Mouse (Mus musculus) midbrain, postnatal 0 days (tissue): ENCODE results near the gene Dennd1c. TPM values are rescaled to one million over a fixed set of nuclear protein-coding genes. Genes with fewer than 3 reads are reported as not detected.

Experiments
- ATAC-seq: fragments of 200-750 bp; cut with Nextera tagmentation; 2 replicates; pipeline ENCODE4 v1.8.0; 2017; ENCODE audit warnings: moderate number of reproducible peaks, mild to moderate bottlenecking, moderate TSS enrichment, moderate library complexity; ENCODE audit not compliant: low FRiP score
- DNase-seq: peaks from one replicate; pipeline ENCODE4 v3.0.0-alpha.2; 2015; ENCODE audit warnings: low spot score
- H3K27ac ChIP-seq: fragments of 300-500 bp; sonication (generic); 2 replicates; pipeline ENCODE4 v1.5.1; 2014; ENCODE audit warnings: low read depth, mild to moderate bottlenecking, low read length, mixed read lengths
- H3K27me3 ChIP-seq: fragments of 300-500 bp; sonication (generic); 2 replicates; pipeline ENCODE4 v1.6.1; 2014; ENCODE audit warnings: low read length, control low read depth, mixed read lengths; ENCODE audit not compliant: insufficient read depth
- H3K36me3 ChIP-seq: fragments of 300-500 bp; sonication (generic); 2 replicates; pipeline ENCODE4 v1.6.1; 2014; ENCODE audit warnings: low read length, control low read depth, mixed read lengths; ENCODE audit not compliant: insufficient read depth
- H3K4me1 ChIP-seq: fragments of 300-500 bp; sonication (generic); 2 replicates; pipeline ENCODE4 v1.6.1; 2014; ENCODE audit warnings: mild to moderate bottlenecking, control low read depth, antibody characterized with exemption, low read length, mixed read lengths; ENCODE audit not compliant: insufficient read depth
- H3K4me2 ChIP-seq: fragments of 300-500 bp; sonication (generic); 2 replicates; pipeline ENCODE4 v1.6.1; 2014; ENCODE audit warnings: low read depth, mild to moderate bottlenecking, low read length, mixed read lengths; ENCODE audit not compliant: poor library complexity, severe bottlenecking
- H3K4me3 ChIP-seq: fragments of 300-500 bp; sonication (generic); 2 replicates; pipeline ENCODE4 v1.5.1; 2014; ENCODE audit warnings: low read depth, mild to moderate bottlenecking, low read length, moderate library complexity
- H3K9ac ChIP-seq: fragments of 300-500 bp; sonication (generic); replicated peaks from 2 replicates; pipeline ENCODE4 v1.6.1; 2014; ENCODE audit warnings: mild to moderate bottlenecking, low read length, moderate library complexity, mixed read lengths; ENCODE audit not compliant: poor library complexity, severe bottlenecking
- H3K9me3 ChIP-seq: fragments of 300-500 bp; sonication (generic); 2 replicates; pipeline ENCODE4 v1.6.1; 2016; ENCODE audit warnings: low read length, control low read depth
- CTCF ChIP-seq: IDR thresholded peaks from 2 replicates; pipeline ENCODE4 v1.5.1; 2016; ENCODE audit warnings: antibody characterized with exemption, mild to moderate bottlenecking
- WGBS: fragments of 180-500 bp; shearing (Covaris S2); extraction: QIAGEN DNeasy Blood & Tissue Kit; methylation state at CpG from one replicate; pipeline ENCODE4 v1.1.7; 2014; 5-methylcytosine and 5-hydroxymethylcytosine counted together
- polyA plus RNA-seq: library from polyadenylated mRNA; unstranded; fragments of >200 nt; fragmentation: Nextera tagmentation; extraction: Ambion mirVana; gene quantifications from 2 replicates; pipeline ENCODE4 v1.2.1, GENCODE M21; 2015
- total RNA-seq: library from RNA; depleted of rRNA; stranded (reverse); fragments of >200 nt; gene quantifications from 2 replicates; pipeline ENCODE4 v1.2.3, GENCODE M21; 2014; rRNA removed

The Dennd1c gene
- total RNA-seq (0.27 and 1.0 TPM in 2 replicates), polyA plus RNA-seq (1.9 and 2.3 TPM in 2 replicates)

DNA sequence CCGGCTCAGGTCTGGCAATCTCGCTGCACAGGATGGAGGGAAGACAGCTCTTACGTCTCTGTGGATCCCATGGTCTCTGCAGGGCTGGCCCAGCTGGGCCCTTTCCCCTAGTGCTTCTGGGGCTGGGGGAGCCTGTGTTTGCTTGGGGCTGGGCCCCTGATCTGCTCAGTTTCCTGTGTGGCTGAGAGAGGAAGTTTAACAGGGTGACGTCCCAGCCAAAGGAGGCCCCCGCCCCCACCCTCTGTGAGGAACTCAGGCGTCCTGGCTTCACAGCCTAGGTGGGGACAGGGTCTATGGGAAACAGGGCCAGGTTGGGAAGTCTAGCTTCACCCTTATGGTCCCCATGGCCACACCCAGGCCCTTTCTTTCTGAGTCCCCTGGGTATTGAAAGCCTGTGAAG, at the start of gene Dennd1c:
Gene Dennd1c, minus strand, starts transcription at position 179 of the 400 bp plus-strand sequence.
- Histone ChIP-seq H3K27ac (no peak within 1 kb of the TSS), H3K9me3 (no peaks in the 10 kb centered on the region), H3K27me3 (no peaks in the 10 kb centered on the region), H3K4me2 (no peak within 1 kb of the TSS), H3K4me3 (no peak within 1 kb of the TSS), H3K9ac (no peak within 1 kb of the TSS), H3K36me3 (peaks cover 22% of the 10 kb centered on the region), H3K4me1 (no peaks in the 10 kb centered on the region)
- DNase-seq (no peak), ATAC-seq (no peak)
- 61% methylated on average over 6 of the region's 6 CpGs for WGBS
- no peak for TF ChIP-seq CTCF

DNA sequence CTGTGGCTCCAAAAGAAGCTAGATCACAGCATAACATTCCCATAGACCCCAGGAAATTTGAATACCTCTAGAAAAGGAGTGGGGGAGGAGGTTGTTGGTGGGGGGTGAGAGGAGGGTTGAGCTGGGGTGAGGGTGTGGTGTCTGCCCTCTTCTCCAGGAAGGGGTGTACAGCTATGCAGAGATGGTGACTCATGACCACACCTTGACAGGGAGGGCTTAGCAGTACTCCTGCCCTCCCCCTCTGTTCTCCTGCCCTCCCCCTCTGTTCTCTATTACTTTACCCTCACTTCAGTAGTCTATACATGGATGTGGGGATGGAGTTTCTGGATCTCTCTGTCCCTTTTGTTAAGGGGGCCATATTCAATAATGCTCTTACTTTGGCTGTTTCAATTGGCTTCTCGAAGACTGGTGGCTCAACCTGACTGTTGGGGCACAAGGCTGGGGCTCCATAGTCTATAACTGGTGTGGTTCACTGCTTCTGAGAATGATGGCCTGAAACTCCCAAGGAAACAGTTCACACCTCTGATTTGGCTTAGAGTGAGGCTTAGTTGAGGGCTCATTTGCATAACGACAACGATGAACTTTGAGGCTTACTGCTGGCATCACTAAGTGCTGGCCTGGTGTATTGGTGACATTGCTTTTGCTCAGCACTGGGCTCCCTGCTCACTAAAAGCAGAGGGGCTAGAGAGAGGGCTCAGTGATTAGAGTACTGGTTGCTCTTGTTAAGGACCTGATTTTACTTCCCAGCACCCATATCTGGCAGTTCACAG, 47.7 kb upstream of the Dennd1c start:
- H3K36me3 ChIP-seq = no peaks in the 10 kb centered on the region
- ATAC-seq (no peak), DNase-seq (no peak)
- TF ChIP-seq CTCF = no peak
- H3K9me3 ChIP-seq = no peaks in the 10 kb centered on the region
- WGBS = 52% methylated on average over 3 of the region's 3 CpGs
- H3K4me3 ChIP-seq = no peak overlapping the region
- H3K27me3 ChIP-seq = no peaks in the 10 kb centered on the region; the same call in 1 of the 2 replicates
- H3K4me2 ChIP-seq = no peak overlapping the region
- H3K27ac ChIP-seq = no peak overlapping the region
- no peaks in the 10 kb centered on the region for H3K4me1 ChIP-seq
- no peak overlapping the region for H3K9ac ChIP-seq

DNA sequence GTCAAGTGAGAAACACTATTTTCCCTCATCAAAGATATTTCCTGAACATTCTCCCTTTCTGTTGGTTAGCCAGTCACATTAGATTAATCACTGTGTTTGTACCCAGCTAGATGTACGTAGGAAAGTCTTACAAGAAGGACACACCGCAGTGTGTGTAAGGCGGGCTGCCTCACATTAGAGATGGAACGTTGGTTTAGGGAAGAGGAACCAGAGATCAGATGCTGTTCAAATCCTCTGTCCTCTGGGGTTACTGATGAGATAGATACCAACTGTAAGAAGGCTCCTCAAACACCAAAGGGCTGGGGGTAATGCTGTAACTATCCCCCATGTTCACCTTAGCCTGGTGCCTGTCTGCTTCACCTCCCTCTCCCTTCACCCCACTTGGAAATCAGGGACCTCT, 46.5 kb upstream of the Dennd1c start:
- WGBS = 88% methylated on average over 4 of the region's 4 CpGs
- no peak for ATAC-seq
- no peak overlapping the region for H3K27ac ChIP-seq

DNA sequence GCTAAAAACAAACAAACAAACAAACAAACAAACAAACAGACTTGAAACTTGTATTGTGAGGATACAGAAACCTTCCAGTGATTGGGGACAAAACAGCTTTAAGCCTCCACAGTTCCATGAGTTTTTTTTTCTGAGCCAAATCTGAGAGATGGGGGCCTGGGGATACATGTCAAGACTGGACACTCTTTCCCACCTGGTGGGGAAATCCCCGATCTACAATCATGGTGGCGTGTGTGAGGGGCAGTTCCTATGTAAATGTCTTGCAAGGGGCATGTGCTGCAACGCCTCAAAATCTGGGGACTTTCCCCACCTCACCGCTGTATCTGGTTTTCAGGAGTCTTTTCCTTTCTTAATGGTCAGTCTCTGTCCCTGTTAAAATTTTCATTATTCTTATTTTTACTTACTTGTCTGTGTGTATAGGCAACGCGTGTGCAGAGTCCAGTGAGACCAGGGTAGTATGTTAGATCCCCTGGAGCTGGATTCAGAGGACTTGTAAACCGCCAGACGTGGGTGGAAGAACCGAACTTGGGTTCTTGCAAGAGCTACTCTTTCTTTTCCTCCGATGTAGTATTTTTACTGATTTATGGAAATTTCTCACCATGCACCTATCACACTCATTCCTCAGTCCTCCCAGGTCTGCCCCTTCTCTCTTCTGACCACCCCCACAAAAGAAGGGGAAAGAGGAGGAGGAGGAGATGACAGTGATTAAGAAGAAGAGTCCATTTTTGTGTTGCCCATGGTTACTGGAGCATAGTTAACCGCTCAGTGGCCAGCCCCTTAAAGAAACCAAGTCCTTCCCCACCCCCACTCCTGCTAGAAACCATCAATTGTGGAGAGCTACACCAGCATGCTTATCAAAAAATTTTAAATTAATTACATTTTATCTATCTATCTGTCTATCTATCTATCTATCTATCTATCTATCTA, 45.1 kb upstream of the Dennd1c start:
- DNase-seq = no peak
- H3K27ac ChIP-seq = no peak overlapping the region
- H3K4me1 ChIP-seq = no peaks in the 10 kb centered on the region
- H3K9ac ChIP-seq = no peak overlapping the region
- no peaks in the 10 kb centered on the region for H3K9me3 ChIP-seq
- H3K4me3 ChIP-seq = no peak overlapping the region
- H3K4me2 ChIP-seq = no peak overlapping the region
- no peak for TF ChIP-seq CTCF
- no peaks in the 10 kb centered on the region for H3K36me3 ChIP-seq
- H3K27me3 ChIP-seq = no peaks in the 10 kb centered on the region; the same call in 1 of the 2 replicates
- WGBS = 84% methylated on average over 11 of the region's 11 CpGs
- ATAC-seq = no peak

More for the DNA sequence above, 46.5 kb upstream of the Dennd1c start:
- H3K9ac ChIP-seq = no peak overlapping the region
- H3K36me3 ChIP-seq = no peaks in the 10 kb centered on the region
- H3K4me1 ChIP-seq = no peaks in the 10 kb centered on the region
- H3K4me3 ChIP-seq = no peak overlapping the region
- no peaks in the 10 kb centered on the region for H3K9me3 ChIP-seq
- H3K27me3 ChIP-seq = no peaks in the 10 kb centered on the region; the same call in 1 of the 2 replicates
- no peak overlapping the region for H3K4me2 ChIP-seq
- no peak for DNase-seq
- TF ChIP-seq CTCF = no peak

DNA sequence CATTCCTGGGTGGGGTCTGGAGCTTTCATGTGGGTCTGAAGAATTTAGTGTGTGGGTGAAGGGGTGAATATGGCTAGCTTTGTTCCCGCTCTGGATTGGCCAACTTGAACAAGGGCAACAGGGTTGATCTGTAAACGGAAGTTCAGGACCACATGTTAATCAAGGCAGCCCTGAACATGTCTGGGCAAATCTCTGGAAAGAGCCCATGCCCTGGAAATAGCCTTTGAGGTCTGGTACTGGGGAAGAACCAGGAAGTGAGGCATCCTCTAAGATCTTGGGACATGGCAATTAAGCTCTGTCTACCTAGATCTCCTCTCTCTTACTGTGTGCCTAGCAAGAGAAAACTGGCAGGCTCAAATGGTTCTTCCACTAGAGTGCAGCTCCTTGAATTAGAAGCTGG, 43.5 kb upstream of the Dennd1c start:
- no peak overlapping the region for H3K9ac ChIP-seq
- no peaks in the 10 kb centered on the region for H3K27me3 ChIP-seq
- DNase-seq = no peak
- TF ChIP-seq CTCF = no peak
- 86% methylated on average over 2 of the region's 2 CpGs for WGBS
- H3K4me1 ChIP-seq = no peaks in the 10 kb centered on the region
- H3K9me3 ChIP-seq = no peaks in the 10 kb centered on the region
- no peak for ATAC-seq
- H3K4me3 ChIP-seq = no peak overlapping the region
- no peak overlapping the region for H3K27ac ChIP-seq
- no peak overlapping the region for H3K4me2 ChIP-seq
- no peaks in the 10 kb centered on the region for H3K36me3 ChIP-seq
